Mouse (Mus musculus) CH12.LX (cell line): ENCODE results near the gene Homer3. TPM values are rescaled to one million over a fixed set of nuclear protein-coding genes. Genes with fewer than 3 reads are reported as not detected.

Experiments
- DNase-seq: peaks from one replicate; pipeline ENCODE4 v3.0.0-alpha.2; 2013; ENCODE audit errors: extremely low read depth
- H3K27ac ChIP-seq: 2 replicates; pipeline ENCODE4 v1.5.1; 2012; ENCODE audit warnings: low read depth, mild to moderate bottlenecking, control low read depth, moderate library complexity; ENCODE audit not compliant: insufficient read depth
- H3K27me3 ChIP-seq: replicated peaks from 2 replicates; pipeline ENCODE3; 2012; ENCODE audit warnings: inconsistent platforms
- H3K36me3 ChIP-seq, 2 experiments: replicated peaks in 1 of 2; 2 replicates each; pipeline versions ENCODE3 to v1.6.1; 2012; ENCODE audit warnings: inconsistent platforms in 1 of 2, low read length in 1 of 2, mild to moderate bottlenecking in 1 of 2, mixed read lengths in 1 of 2, moderate library complexity in 1 of 2; ENCODE audit not compliant: control insufficient read depth in 1 of 2, insufficient read depth in 1 of 2
- H3K4me1 ChIP-seq, 2 experiments: 2 replicates each; pipeline ENCODE4 v1.6.1; 2012; ENCODE audit warnings: inconsistent platforms in 1 of 2, moderate library complexity in 1 of 2; ENCODE audit not compliant: insufficient read depth in 2 of 2, control insufficient read depth in 1 of 2
- H3K4me2 ChIP-seq: 2 replicates; pipeline ENCODE4 v1.6.1; 2012; ENCODE audit warnings: low read depth, mild to moderate bottlenecking, control low read depth; ENCODE audit not compliant: poor library complexity, insufficient read depth, severe bottlenecking
- H3K4me3 ChIP-seq, 3 experiments: fragments of 150-350 bp in 1 of 3; sonication (generic) in 1 of 3; replicated peaks in 1 of 3; 2 replicates each; pipeline versions ENCODE3 to v1.5.1; 2011 to 2012; ENCODE audit warnings: low read depth in 2 of 3, low read length in 2 of 3, mild to moderate bottlenecking in 2 of 3, moderate library complexity in 2 of 3, control low read depth in 1 of 3, improper control_type of control experiment in 1 of 3, inconsistent platforms in 1 of 3, mixed read lengths in 1 of 3; ENCODE audit not compliant: poor library complexity in 1 of 3
- H3K79me2 ChIP-seq: replicated peaks from 2 replicates; pipeline ENCODE4 v1.6.1; 2012; ENCODE audit warnings: mild to moderate bottlenecking, moderate library complexity; ENCODE audit not compliant: control insufficient read depth, poor library complexity, insufficient read depth, severe bottlenecking; ENCODE audit errors: extremely low read depth
- H3K9ac ChIP-seq: 2 replicates; pipeline ENCODE4 v1.6.1; 2012; ENCODE audit warnings: low read depth, mild to moderate bottlenecking, control low read depth, moderate library complexity; ENCODE audit not compliant: insufficient read depth
- H3K9me3 ChIP-seq: replicated peaks from 2 replicates; pipeline ENCODE3; 2012; ENCODE audit warnings: low read length, inconsistent platforms, mixed read lengths
- BHLHE40 ChIP-seq: IDR thresholded peaks from 2 replicates; pipeline ENCODE4 v1.6.1; 2011; ENCODE audit warnings: mild to moderate bottlenecking, low read depth, low read length, improper control_type of control experiment
- CHD1 ChIP-seq: IDR thresholded peaks from 2 replicates; pipeline ENCODE4 v1.6.1; 2012; ENCODE audit warnings: low read depth, low read length, improper control_type of control experiment, inconsistent platforms
- CTCF ChIP-seq, 2 experiments: IDR thresholded peaks in 1 of 2; conservative IDR thresholded peaks in 1 of 2; 2 replicates each; pipeline ENCODE4 v1.5.1; 2011 to 2012; ENCODE audit warnings: low read depth in 2 of 2, low read length in 2 of 2, improper control_type of control experiment in 1 of 2, inconsistent platforms in 1 of 2, mild to moderate bottlenecking in 1 of 2, moderate library complexity in 1 of 2
- E2F4 ChIP-seq: IDR thresholded peaks from 2 replicates; pipeline ENCODE4 v1.6.1; 2011; ENCODE audit warnings: low read depth, low read length, improper control_type of control experiment; ENCODE audit not compliant: insufficient replicate concordance
- IRF4 ChIP-seq: IDR thresholded peaks from 2 replicates; pipeline ENCODE4 v1.6.1; 2014; ENCODE audit warnings: low read depth, mild to moderate bottlenecking, inconsistent platforms, low read length, improper control_type of control experiment
- KAT2A ChIP-seq: IDR thresholded peaks from 2 replicates; pipeline ENCODE4 v1.6.1; 2012; ENCODE audit warnings: low read length, improper control_type of control experiment, inconsistent platforms; ENCODE audit not compliant: insufficient replicate concordance
- MYC ChIP-seq: IDR thresholded peaks from 2 replicates; pipeline ENCODE4 v1.6.1; 2011; ENCODE audit warnings: low read depth, mild to moderate bottlenecking, improper control_type of control experiment, low read length
- NRF1 ChIP-seq: IDR thresholded peaks from 2 replicates; pipeline ENCODE4 v1.6.1; 2014; ENCODE audit warnings: low read depth, mild to moderate bottlenecking, inconsistent platforms, low read length, improper control_type of control experiment, moderate library complexity
- POLR2A ChIP-seq: IDR thresholded peaks from 2 replicates; pipeline ENCODE4 v1.6.1; 2011; ENCODE audit warnings: low read depth, mild to moderate bottlenecking, improper control_type of control experiment, low read length
- SIN3A ChIP-seq: IDR thresholded peaks from 2 replicates; pipeline ENCODE4 v1.6.1; 2012; ENCODE audit warnings: low read length, improper control_type of control experiment, inconsistent platforms
- SMC3 ChIP-seq: IDR thresholded peaks from 2 replicates; pipeline ENCODE4 v1.6.1; 2011; ENCODE audit warnings: low read depth, low read length, improper control_type of control experiment
- UBTF ChIP-seq: IDR thresholded peaks from 2 replicates; pipeline ENCODE4 v1.6.1; 2012; ENCODE audit warnings: low read depth, mild to moderate bottlenecking, inconsistent platforms, low read length, improper control_type of control experiment, moderate library complexity
- USF1 ChIP-seq: IDR thresholded peaks from 2 replicates; pipeline ENCODE4 v1.6.1; 2014; ENCODE audit warnings: low read depth, mild to moderate bottlenecking, inconsistent platforms, low read length, improper control_type of control experiment
- ZC3H11A ChIP-seq: IDR thresholded peaks from 2 replicates; pipeline ENCODE4 v1.6.1; 2012; ENCODE audit warnings: low read depth, mild to moderate bottlenecking, inconsistent platforms, low read length, improper control_type of control experiment
- dilution Hi-C: fragments of 300-500 bp; cut with MboI; formaldehyde crosslinking; loops from 2 replicates; pipeline ENCODE4 v1.14.3; 2020; ENCODE audit warnings: low sequenced_read_pairs; ENCODE audit not compliant: extremely low pct_unique_long_range_greater_than_20kb, extremely low pct_ligation_motif_present
- in situ Hi-C: fragments of 300-500 bp; cut with MboI; formaldehyde crosslinking; loops from 3 replicates; pipeline ENCODE4 v1.14.3; 2019; ENCODE audit warnings: low sequenced_read_pairs, low pct_ligation_motif_present, low pct_unique_long_range_greater_than_20kb, mixed read lengths
- polyA plus RNA-seq: library from polyadenylated mRNA; unstranded; fragments of >175 nt; gene quantifications from 2 replicates; pipeline ENCODE4 v1.2.1, GENCODE M21; 2012; ENCODE audit warnings: low read depth; ENCODE audit not compliant: insufficient read length
- total RNA-seq, 2 experiments: library from RNA; depleted of rRNA; stranded (reverse); fragments of 300-350 nt in 1 of 2; fragments of >200 nt in 1 of 2; gene quantifications; 2 replicates each; pipeline ENCODE4 v1.2.3; 2012 to 2014

Gene Homer3
- total and polyA plus RNA-seq, 3 experiments, result 9.0 to 14.0 (median 11.8) TPM

GRCm38 (mm10) chr8:70285304-70285703 is 2.7 kb downstream of the Homer3 start:
- H3K9me3 ChIP-seq, result peaks cover 3% of the 10 kb centered on the region
- in situ Hi-C loops (no loop called here), dilution Hi-C loops (no loop called here)
- no peak overlapping the region for H3K4me2 ChIP-seq
- H3K79me2 ChIP-seq, result no peaks in the 10 kb centered on the region
- no peak overlapping the region for H3K9ac ChIP-seq
- H3K36me3 ChIP-seq, result peaks cover 19 to 48% of the 10 kb centered on the region in 2 experiments
- no peaks in the 10 kb centered on the region for H3K27me3 ChIP-seq
- no peak overlapping the region for H3K27ac ChIP-seq
- no peak for DNase-seq
- peaks cover 5 to 14% of the 10 kb centered on the region in 2 experiments for H3K4me1 ChIP-seq
- TF ChIP-seq CHD1, result no peak
- no peak for TF ChIP-seq POLR2A
- no peak for TF ChIP-seq USF1
- no peak for TF ChIP-seq ZC3H11A
- no peak for TF ChIP-seq SMC3
- TF ChIP-seq CTCF (conservative IDR thresholded peaks at IDR 0.05 in 1 of 2, IDR thresholded peaks at IDR 0.05 in 1 of 2; ENCODE audit: low read depth in 2 of 2, low read length in 2 of 2), result no peak
- TF ChIP-seq MYC, result no peak
- no peak for TF ChIP-seq NRF1
- no peak for TF ChIP-seq SIN3A
- TF ChIP-seq, all 38 proteins: peak for 0
- H3K4me3 ChIP-seq, result no peak overlapping the region

GRCm38 (mm10) chr8:70286737-70287136 is 4.1 kb downstream of the Homer3 start:
- peaks cover 5 to 13% of the 10 kb centered on the region in 2 experiments for H3K4me1 ChIP-seq
- dilution Hi-C loops, result no loop called here

GRCm38 (mm10) chr8:70293988-70294405 is 11.4 kb downstream of the Homer3 start:
- Histone ChIP-seq H3K27ac (no peak overlapping the region), H3K4me2 (no peak overlapping the region), H3K9me3 (no peaks in the 10 kb centered on the region), H3K4me3 (no peak overlapping the region), H3K36me3 (peaks cover 79 to 94% of the 10 kb centered on the region in 2 experiments), H3K79me2 (no peaks in the 10 kb centered on the region), H3K4me1 (no peaks in the 10 kb centered on the region), H3K27me3 (no peaks in the 10 kb centered on the region), H3K9ac (no peak overlapping the region)
- DNase-seq, result no peak
- in situ Hi-C loops (no loop called here), dilution Hi-C loops (no loop called here)
- TF ChIP-seq ZC3H11A, result no peak
- TF ChIP-seq E2F4, result no peak
- no peak for TF ChIP-seq IRF4
- no peak for TF ChIP-seq MYC
- TF ChIP-seq KAT2A, result no peak
- no peak for TF ChIP-seq NRF1

More at GRCm38 (mm10) chr8:70286737-70287136, 4.1 kb downstream of the Homer3 start:
- H3K27me3 ChIP-seq, result no peaks in the 10 kb centered on the region
- no peak overlapping the region for H3K4me3 ChIP-seq
- TF ChIP-seq BHLHE40 (no peak), UBTF (no peak), CTCF (conservative IDR thresholded peaks at IDR 0.05 in 1 of 2, IDR thresholded peaks at IDR 0.05 in 1 of 2; ENCODE audit: low read depth in 2 of 2, low read length in 2 of 2) (peak; percentile 23 to 49; a peak in 3 of 4 replicates)
- H3K9me3 ChIP-seq, result peaks cover 3% of the 10 kb centered on the region
- no peak overlapping the region for H3K4me2 ChIP-seq
- in situ Hi-C loops, result no loop called here
- no peaks in the 10 kb centered on the region for H3K79me2 ChIP-seq
- no peak for DNase-seq
- H3K36me3 ChIP-seq, result peaks cover 29 to 62% of the 10 kb centered on the region in 2 experiments
- no peak overlapping the region for H3K27ac ChIP-seq
- no peak overlapping the region for H3K9ac ChIP-seq
